Mouse (Mus musculus) CH12.LX (cell line): ENCODE results near the gene Stat5b.

ENCODE experiments used
- CHD1 ChIP-seq: IDR thresholded peaks from 2 replicates; pipeline ENCODE4 v1.6.1; 2012; ENCODE audit warnings: low read depth, low read length, improper control_type of control experiment, inconsistent platforms
- CHD2 ChIP-seq: IDR thresholded peaks from 2 replicates; pipeline ENCODE4 v1.6.1; 2011; ENCODE audit warnings: low read length, improper control_type of control experiment
- CTCF ChIP-seq, 2 experiments: IDR thresholded peaks in 1 of 2; conservative IDR thresholded peaks in 1 of 2; 2 replicates each; pipeline ENCODE4 v1.5.1; 2011 to 2012; ENCODE audit warnings: low read depth in 2 of 2, low read length in 2 of 2, improper control_type of control experiment in 1 of 2, inconsistent platforms in 1 of 2, mild to moderate bottlenecking in 1 of 2, moderate library complexity in 1 of 2
- E2F4 ChIP-seq: IDR thresholded peaks from 2 replicates; pipeline ENCODE4 v1.6.1; 2011; ENCODE audit warnings: low read depth, low read length, improper control_type of control experiment; ENCODE audit not compliant: insufficient replicate concordance
- EP300 ChIP-seq: IDR thresholded peaks from 2 replicates; pipeline ENCODE4 v1.6.1; 2011; ENCODE audit warnings: low read length, improper control_type of control experiment
- ETS1 ChIP-seq: conservative IDR thresholded peaks from 2 replicates; pipeline ENCODE4 v1.6.1; 2012; ENCODE audit warnings: low read depth, mild to moderate bottlenecking, inconsistent platforms, low read length, improper control_type of control experiment, moderate library complexity
- GABPA ChIP-seq: IDR thresholded peaks from 2 replicates; pipeline ENCODE4 v1.6.1; 2012; ENCODE audit warnings: low read depth, low read length, improper control_type of control experiment, inconsistent platforms; ENCODE audit not compliant: insufficient replicate concordance
- MAX ChIP-seq: IDR thresholded peaks from 2 replicates; pipeline ENCODE4 v1.6.1; 2011; ENCODE audit warnings: low read length, improper control_type of control experiment
- POLR2A ChIP-seq: IDR thresholded peaks from 2 replicates; pipeline ENCODE4 v1.6.1; 2011; ENCODE audit warnings: low read depth, mild to moderate bottlenecking, improper control_type of control experiment, low read length
- POLR2AphosphoS2 ChIP-seq: IDR thresholded peaks from 2 replicates; pipeline ENCODE4 v1.6.1; 2011; ENCODE audit warnings: low read depth, low read length, improper control_type of control experiment
- RCOR1 ChIP-seq: conservative IDR thresholded peaks from 2 replicates; pipeline ENCODE4 v1.6.1; 2012; ENCODE audit warnings: low read depth, mild to moderate bottlenecking, inconsistent platforms, low read length, improper control_type of control experiment
- SMC3 ChIP-seq: IDR thresholded peaks from 2 replicates; pipeline ENCODE4 v1.6.1; 2011; ENCODE audit warnings: low read depth, low read length, improper control_type of control experiment
- USF1 ChIP-seq: IDR thresholded peaks from 2 replicates; pipeline ENCODE4 v1.6.1; 2014; ENCODE audit warnings: low read depth, mild to moderate bottlenecking, inconsistent platforms, low read length, improper control_type of control experiment
- ZMIZ1 ChIP-seq: IDR thresholded peaks from 2 replicates; pipeline ENCODE4 v1.6.1; 2012; ENCODE audit warnings: low read depth, mild to moderate bottlenecking, inconsistent platforms, low read length, improper control_type of control experiment

DNA sequence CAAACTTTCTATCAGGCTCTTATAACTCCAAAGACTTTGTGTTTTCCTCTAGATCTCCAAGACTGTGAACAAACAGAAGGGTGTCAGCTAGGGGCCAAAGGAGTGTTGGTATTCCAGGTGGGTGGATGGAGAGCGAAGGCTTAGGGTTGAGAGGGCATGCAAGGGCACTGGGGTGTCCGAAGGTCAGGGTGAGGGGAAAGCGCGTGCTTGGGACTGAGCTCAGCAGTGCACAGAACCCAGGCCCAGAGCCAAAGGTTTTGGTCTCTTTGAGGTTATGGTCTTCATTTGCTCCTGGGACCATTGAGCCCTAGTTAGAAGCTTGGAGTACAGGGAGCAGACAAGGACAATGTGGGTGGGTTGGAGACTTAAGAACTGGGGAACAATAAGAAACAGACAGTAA lies 4.7 kb upstream of the Stat5b start:
- no peak for TF ChIP-seq RCOR1
- no peak for TF ChIP-seq USF1
- no peak for TF ChIP-seq CHD2
- no peak for TF ChIP-seq GABPA
- TF ChIP-seq ETS1: no peak
- no peak for TF ChIP-seq MAX
- no peak for TF ChIP-seq POLR2A
- no peak for TF ChIP-seq EP300
- no peak for TF ChIP-seq CTCF (conservative IDR thresholded peaks at IDR 0.05 in 1 of 2, IDR thresholded peaks at IDR 0.05 in 1 of 2; ENCODE audit: low read depth in 2 of 2, low read length in 2 of 2)
- no peak for TF ChIP-seq POLR2AphosphoS2
- no peak for TF ChIP-seq ZMIZ1
- TF ChIP-seq E2F4: no peak
- TF ChIP-seq CHD1: no peak
- no peak for TF ChIP-seq SMC3
